Mouse (Mus musculus): ENCODE data around the gene Tmem151b.

GRCm38 (mm10) chr17:45511757-45512156 is 37.7 kb downstream of the Tmem151b start:
- no peak for TF ChIP-seq HCFC1 (IDR thresholded peaks at IDR 0.05; ENCODE audit: borderline replicate concordance, insufficient read depth, low read length)
- no peak for TF ChIP-seq ZNF384 (IDR thresholded peaks at IDR 0.05; ENCODE audit: low read depth, low read length)
- TF ChIP-seq ZC3H11A (IDR thresholded peaks at IDR 0.05; ENCODE audit: borderline replicate concordance, low read depth, low read length) = no peak
- no peak for TF ChIP-seq CHD2 (IDR thresholded peaks at IDR 0.05; ENCODE audit: low read depth, low read length)
- no peak for TF ChIP-seq MAFK (IDR thresholded peaks at IDR 0.05; ENCODE audit: insufficient read depth, low read depth, low read length)

Data from ES-E14 (cell line).